Mouse (Mus musculus): ENCODE results near the gene Lima1. TPM values are rescaled to one million over a fixed set of nuclear protein-coding genes. Genes with fewer than 3 reads are reported as not detected.

Gene Lima1
- polyA plus RNA-seq (2015; fragmentation: Nextera tagmentation; extraction: Ambion mirVana): 24.3 and 24.5 TPM in 2 replicates

DNA sequence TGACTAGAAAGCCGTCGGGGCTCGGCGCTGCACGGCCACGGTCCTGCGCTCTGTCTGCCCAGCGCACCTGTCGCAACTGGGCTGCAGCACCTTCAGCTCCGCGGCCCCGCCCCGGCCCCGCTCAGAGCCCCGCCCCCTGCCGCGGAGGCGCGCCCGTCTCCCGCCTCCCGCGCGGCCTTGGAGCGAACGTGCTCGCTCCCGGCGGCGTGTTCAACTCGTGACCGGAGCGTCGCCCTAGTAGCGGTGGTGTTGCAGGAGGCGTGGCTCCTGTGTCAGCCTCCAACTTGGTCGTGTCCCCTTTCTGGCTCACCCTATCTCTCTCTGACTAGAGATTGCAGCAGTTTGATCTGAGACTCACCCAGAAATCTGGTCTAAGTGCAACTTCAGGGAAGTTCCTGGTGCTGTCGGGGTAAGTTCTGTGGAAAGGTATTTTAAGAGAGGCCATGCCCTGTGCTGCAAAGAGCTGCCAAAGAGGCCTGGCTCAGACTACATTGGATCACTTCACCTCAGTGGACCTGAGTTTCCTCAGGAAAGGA lies at the start of gene Lima1:
Gene Lima1, minus strand, starts transcription at position 123 of the 536 bp plus-strand sequence.

DNA sequence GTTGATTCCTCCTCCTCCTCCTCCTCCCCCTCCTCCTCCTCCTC lies 102.6 kb downstream of the Lima1 start, which contains the start of gene Cers5:
Gene Cers5, minus strand, starts transcription at position 5 of the 44 bp plus-strand sequence.

Other genes with a start within 250 kb of the Lima1 start
- 26.2 and 30.6 TPM in 2 replicates for gene Racgap1, start 223.8 kb downstream of the Lima1 start, polyA plus RNA-seq (2015; fragmentation: Nextera tagmentation; extraction: Ambion mirVana)
- 1.4 and 2.3 TPM in 2 replicates for gene Asic1, start 205.1 kb downstream of the Lima1 start, polyA plus RNA-seq (2015; fragmentation: Nextera tagmentation; extraction: Ambion mirVana)
- gene Smarcd1, start 173.3 kb downstream of the Lima1 start, polyA plus RNA-seq (2015; fragmentation: Nextera tagmentation; extraction: Ambion mirVana): 24.2 and 30.4 TPM in 2 replicates
- not detected in 2 replicates for gene Gm17349, start 170.0 kb downstream of the Lima1 start, polyA plus RNA-seq (2015; fragmentation: Nextera tagmentation; extraction: Ambion mirVana)
- 8.4 and 17.2 TPM in 2 replicates for gene Gpd1, start 157.9 kb downstream of the Lima1 start, polyA plus RNA-seq (2015; fragmentation: Nextera tagmentation; extraction: Ambion mirVana)
- gene Cox14, start 149.8 kb downstream of the Lima1 start, polyA plus RNA-seq (2015; fragmentation: Nextera tagmentation; extraction: Ambion mirVana): 591 and 623 TPM in 2 replicates
- 66.3 and 78.1 TPM in 2 replicates for gene Cers5, start 102.6 kb downstream of the Lima1 start, polyA plus RNA-seq (2015; fragmentation: Nextera tagmentation; extraction: Ambion mirVana)
- 0.11 TPM in 1 of 2 replicates, not detected in the other for gene Fam186a, start 91.6 kb upstream of the Lima1 start, polyA plus RNA-seq (2015; fragmentation: Nextera tagmentation; extraction: Ambion mirVana)
- 15.0 and 21.4 TPM in 2 replicates for gene Larp4, start 94.6 kb upstream of the Lima1 start, polyA plus RNA-seq (2015; fragmentation: Nextera tagmentation; extraction: Ambion mirVana)
- gene Dip2b, start 163.2 kb upstream of the Lima1 start, polyA plus RNA-seq (2015; fragmentation: Nextera tagmentation; extraction: Ambion mirVana): 5.2 and 8.2 TPM in 2 replicates

Measured in adrenal gland, postnatal 0 days (tissue).